Mouse (Mus musculus) left cerebral cortex, adult 2 months (tissue): ENCODE data around the gene Kcna4. TPM values are rescaled to one million over a fixed set of nuclear protein-coding genes. Genes with fewer than 3 reads are reported as not detected.
A peak's percentile ranks its signal among the peaks of the same experiment; 100 is the strongest.

Experiments used
- DNase-seq, 2 experiments: peaks; one replicate each; pipeline ENCODE4 v3.0.0; 2021 to 2022; ENCODE audit warnings: low spot score in 2 of 2, mixed read lengths in 1 of 2; ENCODE audit errors: extremely low spot score in 1 of 2
- H3K27ac ChIP-seq: fragments of 200-600 bp; 2 replicates; pipeline ENCODE4 v1.8.1; 2022
- H3K4me3 ChIP-seq: fragments of 200-600 bp; 2 replicates; pipeline ENCODE4 v1.8.1; 2022
- CTCF ChIP-seq: fragments of 200-600 bp; IDR thresholded peaks from 2 replicates; pipeline ENCODE4 v1.8.1; 2022; ENCODE audit warnings: antibody characterized with exemption, mild to moderate bottlenecking, moderate library complexity
- intact Hi-C: fragments of 180-260 bp; cut with DNase I; formaldehyde crosslinking; loops from one replicate; pipeline ENCODE4 v1.15.1; 2025
- long read RNA-seq, 2 experiments: library from polyadenylated mRNA; stranded (forward); transcript quantifications; one replicate each; pipeline ENCODE4 v2.0.0; 2021; ENCODE audit warnings: borderline mapping rate in 2 of 2
- total RNA-seq, 2 experiments: library from RNA; stranded (reverse); gene quantifications; 2 replicates each; pipeline ENCODE4 v1.2.3; 2021

Gene Kcna4
- 10 to 100 TPM; 36.2 to 39.4 TPM for total RNA-seq
- long read RNA-seq, experiment 1, full-length matches to known transcripts: 24 of 24 reads
- long read RNA-seq, experiment 1, partial matches to known transcripts: 0 of 24 reads
- long read RNA-seq, experiment 1, other reads (novel, unspliced or antisense): 0 of 24 reads
- long read RNA-seq, experiment 2, full-length matches to known transcripts: 16 of 18 reads
- long read RNA-seq, experiment 2, partial matches to known transcripts: 0 of 18 reads
- long read RNA-seq, experiment 2, other reads (novel, unspliced or antisense): 2 of 18 reads

DNA sequence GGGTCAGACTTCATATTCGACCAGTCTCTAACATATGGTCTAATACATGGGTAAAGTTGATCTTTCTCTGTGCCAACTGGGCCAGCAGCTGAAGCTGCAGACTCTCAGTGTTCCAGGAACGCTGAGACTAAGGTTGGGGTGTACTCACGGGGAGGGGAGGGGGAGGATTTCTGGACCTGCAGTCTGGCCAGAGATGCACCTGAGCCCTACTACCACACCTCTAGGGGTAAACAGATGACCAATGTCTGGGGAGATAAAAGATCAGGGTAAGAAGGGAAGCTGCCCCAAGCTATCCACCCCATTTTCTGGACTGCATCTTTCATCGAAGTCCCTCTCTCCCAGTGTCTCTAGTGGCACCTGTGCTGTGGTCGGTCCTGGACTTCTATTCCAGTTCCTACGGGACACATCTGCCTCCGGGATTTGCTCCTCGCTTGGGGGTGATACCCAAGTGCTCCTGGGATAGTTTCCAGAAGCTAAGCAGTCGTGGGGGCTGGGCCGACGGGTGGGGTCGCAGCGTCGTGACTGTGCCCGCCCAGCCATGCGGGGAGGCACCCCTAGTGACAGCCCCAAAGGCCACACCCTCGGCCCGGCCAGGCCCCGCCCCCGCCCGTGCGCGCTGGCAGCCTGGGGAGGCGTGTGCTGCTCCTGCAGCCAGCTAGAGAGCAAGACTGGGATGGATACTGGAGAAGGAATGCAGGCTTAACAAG, at the start of gene Kcna4:
Gene Kcna4 (plus strand): TSS at position 650 of the 707 bp plus-strand sequence.
- TF ChIP-seq CTCF: no peak; the same call in 1 of the 2 replicates
- Histone ChIP-seq H3K27ac (peak within 1 kb of the TSS; percentile 79), H3K4me3 (peak within 1 kb of the TSS; percentile 61)
- peak; percentile 77 to 82 for DNase-seq
- intact Hi-C loops: loop anchor here (1.0 to 10.0 kb wide), 6 partner anchors 82 to 575 kb away; no protein-coding TSS in a partner anchor

DNA sequence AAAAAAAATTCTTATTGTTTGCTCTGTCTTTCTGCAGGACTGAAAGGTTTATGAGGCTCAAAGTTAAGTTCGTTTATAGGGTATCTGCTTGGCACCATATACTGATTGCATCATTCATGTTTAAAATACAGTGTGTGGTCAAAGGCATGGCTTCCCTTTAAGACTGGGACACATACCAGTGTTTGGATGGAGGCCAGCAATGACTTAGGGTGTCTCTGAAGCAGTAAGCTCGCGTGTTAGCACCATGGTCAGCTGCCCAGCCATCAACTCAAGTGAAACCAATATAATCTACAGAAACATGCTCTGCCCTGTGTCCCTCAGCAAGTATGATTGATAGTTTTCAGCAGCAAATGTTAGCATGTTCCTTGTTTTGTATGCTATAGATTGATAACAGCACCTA, 32.3 kb upstream of the Kcna4 start:
- intact Hi-C loops: no loop called here
- no peak overlapping the region for H3K27ac ChIP-seq

DNA sequence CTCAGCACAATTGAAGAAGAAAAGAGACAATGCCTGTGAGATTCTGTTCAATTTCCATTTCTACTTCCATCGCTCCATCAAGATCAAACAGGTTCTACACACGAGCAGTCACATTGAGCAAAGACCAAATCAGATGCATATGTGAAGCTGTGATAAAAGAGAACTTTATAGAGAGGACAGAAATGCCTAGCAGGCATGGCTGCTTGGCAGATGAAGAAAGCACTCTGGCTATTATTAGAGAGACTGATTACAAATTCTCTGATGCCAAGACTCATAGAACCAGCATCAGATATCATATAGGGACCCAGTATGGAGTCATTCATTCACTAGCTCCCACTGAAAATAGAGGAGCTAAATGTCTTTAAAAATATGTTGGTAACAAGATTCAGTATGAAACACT, 24.2 kb upstream of the Kcna4 start:
- no peak overlapping the region for H3K27ac ChIP-seq
- no peak for DNase-seq
- no peak for TF ChIP-seq CTCF
- intact Hi-C loops: no loop called here
- no peak overlapping the region for H3K4me3 ChIP-seq

More for the DNA sequence above, 32.3 kb upstream of the Kcna4 start:
- no peak for TF ChIP-seq CTCF
- H3K4me3 ChIP-seq: no peak overlapping the region
- DNase-seq: no peak

DNA sequence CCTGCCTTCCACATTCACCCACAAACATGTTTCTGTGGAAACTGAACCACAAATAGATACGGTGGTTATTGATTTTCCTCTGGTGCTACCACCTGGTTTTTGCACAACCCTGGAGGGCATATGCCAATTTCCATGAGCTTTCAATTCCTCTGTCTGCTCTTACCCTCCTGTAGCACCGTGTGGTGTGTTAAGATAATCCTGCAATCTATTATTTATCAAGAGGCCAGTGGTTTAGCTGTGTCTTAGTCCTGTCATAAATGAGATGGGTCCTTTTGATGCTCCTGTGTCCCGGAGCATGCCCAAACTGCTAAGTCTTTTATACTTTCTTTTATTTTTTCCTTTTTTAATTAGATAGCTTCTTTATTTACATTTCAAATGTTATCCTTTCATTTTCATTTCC, 20.4 kb upstream of the Kcna4 start:
- TF ChIP-seq CTCF: no peak
- DNase-seq: no peak
- intact Hi-C loops: no loop called here
- no peak overlapping the region for H3K4me3 ChIP-seq
- H3K27ac ChIP-seq: no peak overlapping the region

DNA sequence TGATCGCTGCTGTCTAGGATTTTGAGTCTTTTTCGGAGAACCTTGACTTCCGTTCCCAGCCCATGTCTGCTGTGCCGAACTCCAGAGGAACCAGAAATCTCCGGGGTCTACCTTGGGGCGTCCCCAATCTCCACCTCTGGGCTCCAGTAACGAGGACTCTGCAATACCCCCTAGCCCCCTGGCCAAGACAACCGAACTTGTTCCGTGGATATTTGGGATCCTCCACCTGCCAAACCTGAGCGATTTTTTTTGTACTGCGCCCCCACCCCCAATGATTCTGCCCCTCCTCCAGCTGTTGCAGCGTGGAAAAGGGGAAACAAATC, 219 bp downstream of the Kcna4 start:
- intact Hi-C loops: loop anchor here (1.0 to 10.0 kb wide), 6 partner anchors 82 to 574 kb away; no protein-coding TSS in a partner anchor
- DNase-seq: no peak
- TF ChIP-seq CTCF: no peak
- H3K4me3 ChIP-seq: peak overlapping the region; percentile 61
- peak overlapping the region; percentile 79 for H3K27ac ChIP-seq

DNA sequence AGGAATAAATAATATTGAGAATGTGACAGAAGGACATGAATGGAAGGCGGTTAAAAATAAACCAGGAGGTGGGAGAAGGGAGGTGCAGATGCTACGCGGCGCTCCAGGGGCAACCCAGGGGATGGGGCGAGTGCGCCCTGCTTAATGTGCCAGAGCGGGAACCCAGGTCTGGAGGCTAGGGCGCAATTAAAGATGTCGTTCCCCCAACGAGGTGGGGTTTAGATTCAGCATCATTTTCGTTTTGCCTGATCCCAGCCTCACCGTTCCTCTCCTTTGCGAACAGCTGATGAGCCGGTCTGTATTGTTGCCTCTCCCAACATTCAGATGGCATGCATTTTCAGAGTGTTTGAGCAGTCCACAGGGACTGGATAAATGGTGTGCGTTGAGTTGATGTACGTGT, 703 bp downstream of the Kcna4 start:
- peak; percentile 29 to 41 for DNase-seq
- peak overlapping the region; percentile 61 for H3K4me3 ChIP-seq
- no peak for TF ChIP-seq CTCF
- peak overlapping the region; percentile 79 for H3K27ac ChIP-seq
- intact Hi-C loops: loop anchor here (5.0 to 10.0 kb wide), 5 partner anchors 81 to 574 kb away; no protein-coding TSS in a partner anchor

DNA sequence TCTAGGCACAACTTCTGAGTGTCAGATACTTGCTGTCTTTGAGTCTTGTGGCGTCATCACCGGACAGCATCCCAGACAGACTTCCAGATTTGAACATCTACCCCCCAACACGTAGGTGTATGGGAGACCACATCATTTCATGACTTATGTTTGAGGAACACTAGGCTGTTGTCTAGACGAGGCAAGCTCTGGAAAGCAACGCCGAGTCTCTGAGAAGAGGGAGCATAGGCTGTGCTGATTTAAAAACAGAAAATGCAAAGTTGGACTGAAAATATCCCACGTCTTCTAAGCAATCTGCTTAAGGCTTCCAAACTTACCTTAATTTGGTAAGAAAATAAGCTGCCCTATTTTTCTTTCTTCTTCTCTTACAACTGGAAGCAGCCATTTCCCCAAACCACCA, 4.1 kb downstream of the Kcna4 start:
- intact Hi-C loops: loop anchor here (5.0 to 10.0 kb wide), 5 partner anchors 78 to 570 kb away; no protein-coding TSS in a partner anchor
- H3K4me3 ChIP-seq: no peak overlapping the region
- no peak for TF ChIP-seq CTCF
- DNase-seq: no peak
- H3K27ac ChIP-seq: peak overlapping the region; percentile 73

DNA sequence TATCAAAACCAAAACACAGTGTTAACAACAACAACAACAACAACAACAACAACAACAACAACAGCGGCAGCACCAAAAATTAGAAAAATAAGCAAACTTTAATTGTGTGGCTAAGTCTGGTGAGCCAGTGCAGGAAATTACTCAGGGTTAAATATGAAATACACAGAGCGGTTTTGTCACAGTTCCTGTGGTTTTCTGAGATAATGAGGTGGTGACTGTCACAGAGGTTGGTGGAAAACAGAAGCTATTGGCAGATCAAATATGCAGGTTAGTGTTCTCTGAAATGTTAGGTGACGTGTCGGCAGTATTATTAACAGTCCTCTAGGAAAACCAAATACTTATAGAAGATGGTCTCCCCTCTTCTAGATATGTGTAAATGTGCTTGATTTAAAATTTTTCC, 11.4 kb downstream of the Kcna4 start:
- H3K27ac ChIP-seq: no peak overlapping the region
- intact Hi-C loops: no loop called here
- no peak for DNase-seq
- H3K4me3 ChIP-seq: no peak overlapping the region
- TF ChIP-seq CTCF: no peak

DNA sequence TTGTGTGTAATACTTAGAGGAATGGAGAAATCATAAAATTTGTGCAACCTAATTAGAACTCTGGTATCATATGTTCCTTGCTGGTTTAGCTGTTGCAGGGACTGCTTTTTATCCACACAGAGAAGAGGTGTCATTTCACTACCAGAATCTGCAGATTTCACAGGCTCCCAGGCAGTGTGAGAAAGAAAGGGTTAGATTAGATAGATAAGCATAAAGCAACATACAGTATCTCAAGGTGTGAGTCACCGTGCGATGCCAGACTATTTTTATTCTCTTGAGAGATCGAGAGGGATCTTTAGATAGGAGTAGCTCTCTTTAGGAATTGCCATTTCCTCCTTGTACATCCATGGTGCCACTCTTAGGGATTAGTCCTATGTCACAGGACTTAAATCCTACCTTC, 14.3 kb downstream of the Kcna4 start:
- no peak for DNase-seq
- Histone ChIP-seq H3K4me3 (no peak overlapping the region), H3K27ac (peak overlapping the region; percentile 21; the same call in 1 of the 2 replicates)
- TF ChIP-seq CTCF: no peak
- intact Hi-C loops: no loop called here

DNA sequence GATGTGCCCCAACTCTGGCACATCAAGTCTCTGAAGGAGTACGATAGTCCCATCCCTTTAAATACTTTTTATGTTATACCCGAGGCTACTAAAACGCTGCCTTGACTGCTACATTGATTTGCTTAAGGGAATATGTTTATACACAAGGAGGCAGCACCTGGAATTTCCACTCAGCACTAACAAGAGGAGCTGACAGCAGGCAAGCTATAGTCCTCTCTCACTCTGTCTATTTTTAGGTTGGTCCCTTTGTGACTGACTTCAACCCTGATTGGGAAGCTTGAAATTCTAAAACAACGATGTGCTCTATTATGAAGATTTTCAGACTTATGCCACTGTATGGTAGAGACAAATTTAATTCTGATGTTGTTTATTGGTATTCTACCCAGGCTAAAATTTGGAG, 15.6 kb downstream of the Kcna4 start:
- H3K27ac ChIP-seq: no peak overlapping the region; the same call in 1 of the 2 replicates
- no peak for TF ChIP-seq CTCF
- intact Hi-C loops: no loop called here

DNA sequence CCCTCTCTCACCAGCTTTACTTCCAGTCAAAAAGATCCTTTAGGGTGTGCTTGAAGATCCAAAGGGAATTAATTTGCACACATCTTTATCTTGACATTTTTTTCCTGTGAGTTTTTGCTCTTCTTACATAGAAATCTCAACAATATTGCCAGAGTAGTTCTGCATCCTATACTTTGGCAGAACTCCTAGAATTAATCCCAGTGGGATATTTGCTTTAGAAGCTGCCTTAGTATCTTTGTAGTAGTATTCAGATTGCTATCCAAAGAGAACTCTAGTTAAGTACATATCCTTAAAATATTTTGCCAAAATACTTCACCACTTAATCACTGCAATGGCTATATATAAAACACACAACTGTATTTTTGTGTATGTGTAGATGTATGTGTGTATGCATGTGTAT, 28.2 kb downstream of the Kcna4 start:
- Histone ChIP-seq H3K4me3 (no peak overlapping the region), H3K27ac (no peak overlapping the region)
- DNase-seq: no peak
- intact Hi-C loops: no loop called here
- no peak for TF ChIP-seq CTCF

More for the DNA sequence above, 15.6 kb downstream of the Kcna4 start:
- no peak for DNase-seq
- H3K4me3 ChIP-seq: no peak overlapping the region

DNA sequence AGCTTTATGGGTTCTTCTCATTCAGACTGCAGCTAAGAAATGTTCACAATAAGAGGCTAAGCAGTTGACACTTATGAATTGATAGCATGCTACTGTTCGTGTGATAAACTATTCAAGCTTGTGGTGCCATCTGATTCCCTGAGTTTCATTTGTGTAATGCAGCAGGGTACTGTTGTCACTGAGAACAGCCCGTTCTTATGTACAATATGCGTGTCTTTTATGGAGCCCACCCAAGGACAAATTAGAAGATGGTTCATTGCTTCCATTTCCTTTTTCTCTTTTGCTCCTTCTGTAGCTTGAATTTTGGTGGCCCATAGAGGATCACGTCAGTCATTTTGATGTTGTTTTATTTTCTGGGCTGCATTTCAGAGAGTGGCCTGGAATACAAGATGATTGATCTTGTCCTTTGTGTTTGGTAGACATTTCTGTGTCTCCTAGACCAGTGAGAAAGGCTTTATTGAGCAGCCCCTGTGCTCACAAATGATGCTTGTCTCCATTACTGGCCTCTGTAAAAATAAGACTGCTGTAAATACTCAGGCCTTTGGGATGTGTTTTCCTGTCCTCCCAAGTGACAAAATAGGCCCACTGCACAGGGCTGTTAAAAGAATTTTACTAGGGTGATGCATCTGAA, 31.3 kb downstream of the Kcna4 start:
- intact Hi-C loops: no loop called here
- DNase-seq: no peak
- Histone ChIP-seq H3K4me3 (no peak overlapping the region), H3K27ac (peak overlapping the region; percentile 21; the same call in 1 of the 2 replicates)
- no peak for TF ChIP-seq CTCF
